Mouse (Mus musculus) mouse embryonic stem cell (cell line): ENCODE measurements around the gene 4931414P19Rik.

Experiments used
- in situ Hi-C, 2 experiments: fragments of 300-500 bp; cut with MboI; formaldehyde crosslinking; loops; 1 replicate in 1 of 2; 3 replicates in 1 of 2; pipeline ENCODE4 v1.14.3; 2019 to 2020; ENCODE audit warnings: low sequenced_read_pairs in 2 of 2, low pct_unique_long_range_greater_than_20kb in 1 of 2, mixed read lengths in 1 of 2; ENCODE audit not compliant: unreplicated experiment in 1 of 2

4931414P19Rik gene

GRCm38 (mm10) chr14:54605752-54606321 lies at the start of gene 4931414P19Rik:
Gene 4931414P19Rik (minus strand): TSS chr14:54605993.
- in situ Hi-C loops, result no loop called here

- in situ Hi-C loops, result no loop called here
Observed at GRCm38 (mm10) chr14:54653496-54653895, 47.7 kb upstream of the 4931414P19Rik start.

GRCm38 (mm10) chr14:54652787-54653186 lies 47.0 kb upstream of the 4931414P19Rik start:
- in situ Hi-C loops, result no loop called here

- in situ Hi-C loops, result no loop called here
Observed at GRCm38 (mm10) chr14:54651556-54651955, 45.8 kb upstream of the 4931414P19Rik start.

- in situ Hi-C loops, result no loop called here
Observed at GRCm38 (mm10) chr14:54650621-54651454, 45.0 kb upstream of the 4931414P19Rik start.

GRCm38 (mm10) chr14:54647900-54648299 lies 42.1 kb upstream of the 4931414P19Rik start:
- in situ Hi-C loops, result loop anchor here in 1 of 2 experiments (25.0 kb wide), 1 partner anchor 411 kb away; no protein-coding TSS in a partner anchor

- in situ Hi-C loops, result loop anchor here in 1 of 2 experiments (25.0 kb wide), 1 partner anchor 410 kb away; no protein-coding TSS in a partner anchor
Observed at GRCm38 (mm10) chr14:54646898-54647636, 41.3 kb upstream of the 4931414P19Rik start.

DNA sequence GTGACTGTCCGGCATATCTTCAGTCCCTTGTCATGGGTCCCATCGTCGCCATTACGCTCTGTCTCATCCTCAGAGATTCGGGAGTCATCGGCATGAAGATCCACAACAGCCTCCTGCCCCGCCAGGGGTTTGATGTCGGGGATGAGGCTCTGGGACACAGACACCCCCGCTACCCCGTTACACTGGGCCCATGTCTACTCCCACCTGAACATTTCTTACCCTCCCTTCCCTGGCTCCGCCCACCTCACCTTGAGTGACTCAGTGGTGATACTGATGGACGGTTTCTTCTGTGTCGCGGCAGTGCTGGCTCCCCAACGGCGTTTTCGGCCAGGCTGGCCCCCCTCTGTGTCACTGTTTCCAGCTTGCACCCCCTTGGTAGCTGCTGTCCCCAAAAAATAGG lies 40.7 kb upstream of the 4931414P19Rik start:
- in situ Hi-C loops, result loop anchor here in 1 of 2 experiments (25.0 kb wide), 1 partner anchor 409 kb away; no protein-coding TSS in a partner anchor

DNA sequence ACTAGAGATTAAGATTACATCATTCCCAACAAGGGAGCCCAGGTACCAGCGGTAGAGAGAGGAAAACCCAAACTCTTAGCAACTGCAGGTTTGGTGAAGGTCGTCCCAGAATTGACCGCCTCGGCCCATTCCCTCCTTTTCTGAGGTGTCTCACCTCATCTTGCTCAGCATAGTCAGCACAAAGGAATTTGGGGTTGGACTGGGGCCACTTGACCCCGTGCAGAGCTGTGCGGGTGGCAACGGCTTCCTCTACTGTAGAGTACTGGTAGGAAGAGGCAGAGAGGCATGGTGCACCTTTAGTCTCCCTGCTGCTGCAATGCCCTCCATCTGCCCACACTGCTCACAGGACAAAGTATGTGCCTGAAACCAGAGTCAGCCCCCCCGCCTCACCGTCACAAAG lies 38.5 kb upstream of the 4931414P19Rik start:
- in situ Hi-C loops, result loop anchor here in 1 of 2 experiments (25.0 kb wide), 1 partner anchor 407 kb away; no protein-coding TSS in a partner anchor

- in situ Hi-C loops, result loop anchor here in 1 of 2 experiments (25.0 kb wide), 1 partner anchor 406 kb away; no protein-coding TSS in a partner anchor
Observed at GRCm38 (mm10) chr14:54643011-54643410, 37.2 kb upstream of the 4931414P19Rik start.

DNA sequence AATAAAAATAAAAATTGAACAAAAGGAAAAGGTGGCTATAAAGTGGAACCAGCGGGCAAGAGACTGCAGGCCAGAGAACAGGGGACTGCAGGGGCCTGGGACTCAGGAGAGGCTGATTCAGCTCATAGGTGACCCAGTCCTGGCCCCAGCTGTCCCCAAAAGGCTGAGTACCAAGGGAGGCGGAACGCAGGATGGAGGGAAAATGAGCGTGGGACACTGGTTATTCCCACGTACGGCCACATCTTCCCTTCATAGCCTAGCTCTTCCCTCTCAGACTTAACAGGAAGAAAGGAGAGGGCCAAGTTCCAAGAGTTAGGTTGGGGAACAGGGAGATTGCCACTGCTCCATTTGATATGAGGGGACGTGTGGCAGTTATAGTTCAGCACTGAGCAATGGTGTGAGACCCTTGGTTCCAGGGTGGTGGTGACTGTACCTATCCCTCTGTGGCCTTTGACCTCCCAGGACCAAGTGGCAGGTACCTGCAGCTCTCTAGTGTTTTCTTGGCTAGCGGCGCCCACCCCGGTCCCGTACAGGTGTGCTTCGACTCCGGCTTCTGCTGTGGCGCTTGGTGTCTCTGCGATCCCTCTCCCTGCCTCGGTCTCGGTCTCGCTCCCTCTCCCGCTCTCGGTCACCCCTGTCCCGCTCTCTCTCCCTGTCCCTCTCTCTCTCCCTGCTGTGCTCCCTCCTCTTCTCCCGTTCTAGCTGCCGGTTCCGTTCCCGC lies 36.6 kb upstream of the 4931414P19Rik start:
- in situ Hi-C loops, result loop anchor here in 1 of 2 experiments (25.0 kb wide), 1 partner anchor 405 kb away; no protein-coding TSS in a partner anchor

GRCm38 (mm10) chr14:54641305-54641969 lies 35.6 kb upstream of the 4931414P19Rik start, which contains the start of gene Cdh24:
Gene Cdh24 (minus strand): TSS chr14:54641364.
- in situ Hi-C loops, result loop anchor here in 1 of 2 experiments (25.0 kb wide), 1 partner anchor 404 kb away; no protein-coding TSS in a partner anchor

DNA sequence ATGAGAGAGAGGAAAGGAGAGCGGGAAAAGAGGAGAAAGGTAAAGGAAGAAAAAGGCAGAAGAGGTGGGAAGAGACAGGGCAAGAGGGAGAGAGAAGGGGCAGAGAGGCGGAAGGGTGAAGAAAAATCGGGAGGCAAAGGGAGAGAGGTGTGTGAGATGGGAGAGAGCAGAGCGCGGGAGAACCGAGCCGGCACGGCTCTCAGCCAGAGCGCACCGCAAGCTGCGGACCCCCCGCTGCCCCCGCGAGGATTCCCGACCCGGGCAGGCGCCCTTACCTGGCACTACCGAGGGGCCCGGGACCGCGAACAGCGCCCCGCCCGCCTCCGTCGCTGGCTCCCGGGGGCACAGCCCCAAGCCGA lies 35.1 kb upstream of the 4931414P19Rik start, which contains the start of gene Gm17606:
Gene Gm17606, plus strand, starts transcription at position 7 of the 359 bp plus-strand sequence.
- in situ Hi-C loops, result loop anchor here in 1 of 2 experiments (25.0 kb wide), 1 partner anchor 404 kb away; no protein-coding TSS in a partner anchor

GRCm38 (mm10) chr14:54640121-54640520 lies 34.3 kb upstream of the 4931414P19Rik start:
- in situ Hi-C loops, result loop anchor here in 1 of 2 experiments (25.0 kb wide), 1 partner anchor 403 kb away; no protein-coding TSS in a partner anchor

GRCm38 (mm10) chr14:54638210-54638609 lies 32.4 kb upstream of the 4931414P19Rik start:
- in situ Hi-C loops, result loop anchor here in 1 of 2 experiments (25.0 kb wide), 1 partner anchor 401 kb away; no protein-coding TSS in a partner anchor

- in situ Hi-C loops, result loop anchor here in 1 of 2 experiments (25.0 kb wide), 1 partner anchor 400 kb away; no protein-coding TSS in a partner anchor
Observed at GRCm38 (mm10) chr14:54636954-54637353, 31.2 kb upstream of the 4931414P19Rik start.

GRCm38 (mm10) chr14:54634182-54634581 lies 28.4 kb upstream of the 4931414P19Rik start:
- in situ Hi-C loops, result loop anchor here in 1 of 2 experiments (25.0 kb wide), 1 partner anchor 397 kb away; no protein-coding TSS in a partner anchor
